Mouse (Mus musculus): Measurements from ENCODE around the gene Gstp2. TPM values are rescaled to one million over a fixed set of nuclear protein-coding genes. Genes with fewer than 3 reads are reported as not detected.

The Gstp2 gene
- polyA plus RNA-seq, 1 experiment from 2014 or later, result 3.4 TPM

GRCm38 (mm10) chr19:4036327-4037045, 9.3 kb downstream of the Gstp2 start:
- TF ChIP-seq CTCF (IDR thresholded peaks at IDR 0.05; ENCODE audit: low read depth), result no peak
- 62% methylated on average over 12 of the region's 12 CpGs for WGBS
- H3K27me3 ChIP-seq (ENCODE audit: insufficient read depth, low read length), result no peaks in the 10 kb centered on the region
- H3K9ac ChIP-seq, result no peak overlapping the region
- no peaks in the 10 kb centered on the region for H3K9me3 ChIP-seq (ENCODE audit: low read depth, low read length)
- no peak overlapping the region for H3K4me3 ChIP-seq (ENCODE audit: low read depth, low read length)
- H3K4me1 ChIP-seq (ENCODE audit: insufficient read depth), result peaks cover 4% of the 10 kb centered on the region; the same call in 1 of the 2 replicates
- H3K4me2 ChIP-seq, result peak overlapping the region; percentile 19
- H3K36me3 ChIP-seq (ENCODE audit: insufficient read depth), result 0 out of 2 replicates have a peak, but pooled peaks cover 6% of the 10 kb centered on the region
- H3K27ac ChIP-seq (ENCODE audit: low read depth), result no peak overlapping the region
- no peak for DNase-seq
- ATAC-seq (ENCODE audit: insufficient read depth), result no peak

- TF ChIP-seq CTCF (IDR thresholded peaks at IDR 0.05; ENCODE audit: low read depth), result no peak
- H3K36me3 ChIP-seq (ENCODE audit: insufficient read depth), result 0 out of 2 replicates have a peak, but pooled peaks cover 6% of the 10 kb centered on the region
- 56% methylated on average over 5 of the region's 5 CpGs for WGBS
- no peak overlapping the region for H3K27ac ChIP-seq (ENCODE audit: low read depth)
- no peak for DNase-seq
- no peak overlapping the region for H3K4me3 ChIP-seq (ENCODE audit: low read depth, low read length)
- no peaks in the 10 kb centered on the region for H3K27me3 ChIP-seq (ENCODE audit: insufficient read depth, low read length)
- no peaks in the 10 kb centered on the region for H3K9me3 ChIP-seq (ENCODE audit: low read depth, low read length)
- peaks cover 4% of the 10 kb centered on the region; the same call in 1 of the 2 replicates for H3K4me1 ChIP-seq (ENCODE audit: insufficient read depth)
- H3K4me2 ChIP-seq, result no peak overlapping the region
- no peak for ATAC-seq (ENCODE audit: insufficient read depth)
- no peak overlapping the region for H3K9ac ChIP-seq
These were observed 12.1 kb downstream of the Gstp2 start for GRCm38 (mm10) chr19:4033742-4034141.

- no peak for TF ChIP-seq CTCF (IDR thresholded peaks at IDR 0.05; ENCODE audit: low read depth)
- Histone ChIP-seq H3K9me3 (ENCODE audit: low read depth, low read length) (no peaks in the 10 kb centered on the region), H3K27ac (ENCODE audit: low read depth) (no peak overlapping the region), H3K4me3 (ENCODE audit: low read depth, low read length) (no peak overlapping the region), H3K36me3 (ENCODE audit: insufficient read depth) (0 out of 2 replicates have a peak, but pooled peaks cover 6% of the 10 kb centered on the region), H3K4me1 (ENCODE audit: insufficient read depth) (peaks cover 3% of the 10 kb centered on the region; the same call in 1 of the 2 replicates), H3K27me3 (ENCODE audit: insufficient read depth, low read length) (no peaks in the 10 kb centered on the region), H3K4me2 (no peak overlapping the region), H3K9ac (no peak overlapping the region)
- DNase-seq (no peak), ATAC-seq (ENCODE audit: insufficient read depth) (no peak)
- WGBS, result 50% methylated on average over 3 of the region's 3 CpGs
These were observed 12.5 kb downstream of the Gstp2 start for GRCm38 (mm10) chr19:4033298-4033697.

DNA sequence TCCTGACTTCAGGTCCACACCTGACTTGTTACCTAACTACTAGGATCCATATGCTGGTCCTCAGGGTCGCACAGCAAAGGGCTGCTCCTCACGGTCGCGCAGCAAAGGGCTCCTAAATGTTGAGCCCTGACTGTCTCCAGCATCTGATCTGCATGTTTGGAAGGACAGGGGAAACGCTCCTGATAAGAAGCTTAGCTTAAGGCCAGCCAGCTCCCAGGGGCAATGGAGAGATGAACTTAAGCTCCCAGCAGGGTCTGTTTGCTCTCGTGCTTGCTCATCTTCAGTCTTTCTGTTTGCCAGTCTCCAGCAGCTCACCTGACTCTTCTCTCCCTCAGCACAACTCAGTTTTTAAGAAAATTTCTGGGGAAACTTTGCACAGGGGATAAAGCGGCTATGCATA, 13.2 kb downstream of the Gstp2 start:
- DNase-seq (no peak), ATAC-seq (ENCODE audit: insufficient read depth) (no peak)
- Histone ChIP-seq H3K4me1 (ENCODE audit: insufficient read depth) (no peaks in the 10 kb centered on the region), H3K27me3 (ENCODE audit: insufficient read depth, low read length) (no peaks in the 10 kb centered on the region), H3K4me3 (ENCODE audit: low read depth, low read length) (no peak overlapping the region), H3K27ac (ENCODE audit: low read depth) (no peak overlapping the region), H3K36me3 (ENCODE audit: insufficient read depth) (0 out of 2 replicates have a peak, but pooled peaks cover 6% of the 10 kb centered on the region), H3K9me3 (ENCODE audit: low read depth, low read length) (no peaks in the 10 kb centered on the region), H3K4me2 (no peak overlapping the region), H3K9ac (no peak overlapping the region)
- TF ChIP-seq CTCF (IDR thresholded peaks at IDR 0.05; ENCODE audit: low read depth), result no peak
- 58% methylated on average over 7 of the region's 7 CpGs for WGBS

GRCm38 (mm10) chr19:4027576-4027975, 18.2 kb downstream of the Gstp2 start:
- Histone ChIP-seq H3K4me3 (ENCODE audit: low read depth, low read length) (no peak overlapping the region), H3K36me3 (ENCODE audit: insufficient read depth) (no peaks in the 10 kb centered on the region), H3K27me3 (ENCODE audit: insufficient read depth, low read length) (no peaks in the 10 kb centered on the region), H3K9me3 (ENCODE audit: low read depth, low read length) (no peaks in the 10 kb centered on the region), H3K27ac (ENCODE audit: low read depth) (no peak overlapping the region), H3K4me1 (ENCODE audit: insufficient read depth) (no peaks in the 10 kb centered on the region), H3K4me2 (no peak overlapping the region), H3K9ac (no peak overlapping the region)
- DNase-seq, result no peak
- ATAC-seq (ENCODE audit: insufficient read depth), result no peak
- no peak for TF ChIP-seq CTCF (IDR thresholded peaks at IDR 0.05; ENCODE audit: low read depth)

DNA sequence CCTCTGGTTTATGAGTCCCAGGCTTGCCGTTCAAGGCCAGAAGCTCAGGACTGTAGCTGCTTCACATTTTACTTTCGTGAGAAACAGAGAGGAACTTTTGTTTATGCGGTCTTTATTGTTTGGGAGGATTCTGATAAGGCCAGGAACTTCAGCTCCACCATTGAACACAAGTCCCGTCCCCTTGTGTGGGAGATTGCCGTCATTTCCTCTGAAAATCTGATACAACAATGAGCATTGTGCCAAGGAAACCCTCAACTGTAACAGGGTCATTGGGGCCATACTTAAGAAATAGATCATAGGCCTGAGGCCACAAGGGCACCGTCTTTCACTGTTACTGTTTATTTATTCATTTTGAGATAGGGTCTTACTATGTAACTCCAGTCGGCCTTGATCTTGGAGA, 22.6 kb downstream of the Gstp2 start:
- Histone ChIP-seq H3K4me3 (ENCODE audit: low read depth, low read length) (no peak overlapping the region), H3K9me3 (ENCODE audit: low read depth, low read length) (no peaks in the 10 kb centered on the region), H3K27ac (ENCODE audit: low read depth) (no peak overlapping the region), H3K4me2 (no peak overlapping the region), H3K9ac (no peak overlapping the region), H3K36me3 (ENCODE audit: insufficient read depth) (no peaks in the 10 kb centered on the region), H3K4me1 (ENCODE audit: insufficient read depth) (no peaks in the 10 kb centered on the region), H3K27me3 (ENCODE audit: insufficient read depth, low read length) (no peaks in the 10 kb centered on the region)
- DNase-seq (no peak), ATAC-seq (ENCODE audit: insufficient read depth) (no peak)
- TF ChIP-seq CTCF (IDR thresholded peaks at IDR 0.05; ENCODE audit: low read depth), result no peak
- WGBS, result 55% methylated on average over 7 of the region's 7 CpGs

DNA sequence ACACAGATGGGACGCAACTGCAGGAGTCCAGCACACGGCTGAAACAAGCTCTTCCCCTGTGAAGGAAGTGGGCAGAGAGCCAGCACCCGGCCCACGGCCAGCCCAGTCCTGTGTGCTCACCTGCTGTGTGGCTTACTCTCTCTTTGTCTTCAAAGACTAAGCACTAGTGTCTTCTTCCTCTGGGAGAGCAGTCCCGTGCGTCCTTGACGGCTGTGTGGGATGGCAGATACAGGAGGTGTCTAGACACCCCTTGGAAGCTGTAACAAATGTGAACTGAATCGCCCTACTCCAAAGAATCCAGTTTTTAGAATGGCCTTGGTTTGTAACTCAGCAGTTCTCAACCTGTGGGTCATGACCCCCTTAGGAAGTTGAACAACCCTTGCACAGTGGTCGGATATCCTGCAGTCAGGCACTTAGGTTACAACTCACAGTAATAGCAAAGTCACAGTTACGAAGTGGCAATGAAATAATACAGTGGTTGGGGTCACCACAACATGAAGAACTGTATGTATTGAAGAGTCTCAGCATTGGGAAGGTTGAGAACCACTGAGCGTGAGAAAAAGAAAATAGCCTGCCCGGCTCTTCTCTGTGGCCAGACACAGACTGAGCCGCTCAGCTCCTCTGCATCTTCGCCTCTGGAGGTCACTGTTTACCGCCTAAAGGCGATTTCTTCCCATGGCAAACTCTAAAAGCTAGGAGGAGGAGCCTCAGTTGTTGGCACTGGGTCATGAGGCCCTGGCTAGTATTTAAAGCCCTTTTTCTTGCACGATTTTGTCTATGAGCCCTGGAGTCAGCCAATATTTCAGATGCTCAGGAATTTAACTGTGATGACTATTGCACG, 26.9 kb downstream of the Gstp2 start:
- H3K9ac ChIP-seq, result no peak overlapping the region
- no peaks in the 10 kb centered on the region for H3K4me1 ChIP-seq (ENCODE audit: insufficient read depth)
- no peaks in the 10 kb centered on the region for H3K9me3 ChIP-seq (ENCODE audit: low read depth, low read length)
- peak; percentile 89 for ATAC-seq (ENCODE audit: insufficient read depth)
- peak; percentile 81 for TF ChIP-seq CTCF (IDR thresholded peaks at IDR 0.05; ENCODE audit: low read depth)
- peak; percentile 96 for DNase-seq
- H3K27me3 ChIP-seq (ENCODE audit: insufficient read depth, low read length), result no peaks in the 10 kb centered on the region
- H3K4me3 ChIP-seq (ENCODE audit: low read depth, low read length), result no peak overlapping the region
- no peaks in the 10 kb centered on the region for H3K36me3 ChIP-seq (ENCODE audit: insufficient read depth)
- H3K27ac ChIP-seq (ENCODE audit: low read depth), result 0 out of 2 replicates have a peak overlapping the region, but pooled peaks have one; percentile 21
- WGBS, result 23% methylated on average over 18 of the region's 18 CpGs
- H3K4me2 ChIP-seq, result no peak overlapping the region
